In genomic region chrX:167382047-167382853, GRCm38 (mm10) we compare ENCODE assay signal across 8 mouse cellular contexts. TPM values are rescaled to one million over a fixed set of nuclear protein-coding genes. Genes with fewer than 3 reads are reported as not detected.
DNase-seq lines count a peak whose midpoint lies in the region; ATAC-seq and TF ChIP-seq lines count a peak whose summit lies in the region.

Prps2 (minus strand) TSS chrX:167382749.

- TF ChIP-seq CTCF in liver, adult 2 months (IDR thresholded peaks at IDR 0.05; ENCODE audit: low read depth, low read length): no peak

- H3K4me3 ChIP-seq in embryonic facial prominence, embryonic 15.5 days (replicated peaks): peak within 1 kb of the TSS; percentile 57
- peak within 1 kb of the TSS; percentile 57 for H3K4me3 ChIP-seq in kidney, embryonic 14.5 days (ENCODE audit: low read length)
- H3K4me3 ChIP-seq in liver, adult 2 months (ENCODE audit: insufficient read depth, low read depth, low read length): peak within 1 kb of the TSS; percentile 68

- peak within 1 kb of the TSS; percentile 48; the same call in 1 of the 2 replicates for H3K27ac ChIP-seq in embryonic facial prominence, embryonic 15.5 days (replicated peaks)
- peak within 1 kb of the TSS; percentile 55; the same call in 1 of the 2 replicates for H3K27ac ChIP-seq in kidney, embryonic 14.5 days (ENCODE audit: low read depth, low read length)
- 0 out of 2 replicates have a peak within 1 kb of the TSS, but pooled peaks have one; percentile 15 for H3K27ac ChIP-seq in liver, adult 2 months (replicated peaks; ENCODE audit: insufficient read depth, low read depth, low read length)

- no peaks in the 10 kb centered on the region for H3K4me1 ChIP-seq in embryonic facial prominence, embryonic 15.5 days
- no peaks in the 10 kb centered on the region for H3K4me1 ChIP-seq in kidney, embryonic 14.5 days (ENCODE audit: control insufficient read depth, insufficient read depth, low read length)
- H3K4me1 ChIP-seq in liver, adult 2 months (ENCODE audit: control insufficient read depth, insufficient read depth, low read length): peaks cover 3% of the 10 kb centered on the region

- TF ChIP-seq POLR2A in liver, adult 2 months (IDR thresholded peaks at IDR 0.05; ENCODE audit: extremely low read depth, insufficient read depth, low read length): no peak

- ATAC-seq in embryonic facial prominence, embryonic 15.5 days (ENCODE audit: insufficient number of reproducible peaks, low FRiP score, low TSS enrichment, low read depth): peak; percentile 87
- peak; percentile 96 for ATAC-seq in kidney, embryonic 14.5 days (ENCODE audit: low FRiP score, low TSS enrichment)
- no peak for ATAC-seq in monocyte, adult 5-6 weeks (replicated peaks; ENCODE audit: insufficient number of reproducible peaks, low FRiP score, low TSS enrichment, poor library complexity, severe bottlenecking)

- H3K27me3 ChIP-seq in embryonic facial prominence, embryonic 15.5 days: peaks cover 7% of the 10 kb centered on the region
- H3K27me3 ChIP-seq in kidney, embryonic 14.5 days (ENCODE audit: control insufficient read depth, insufficient read depth, low read length): peaks cover 6% of the 10 kb centered on the region; the same call in 1 of the 2 replicates
- no peaks in the 10 kb centered on the region for H3K27me3 ChIP-seq in liver, adult 2 months (ENCODE audit: control insufficient read depth, insufficient read depth, low read length)

- 17% methylated on average over 47 of the region's 47 CpGs for WGBS in embryonic facial prominence, embryonic 15.5 days
- WGBS in kidney, embryonic 14.5 days: 29% methylated on average over 45 of the region's 47 CpGs
- WGBS in liver, adult 2 months: under 1% methylated on average over 43 of the region's 47 CpGs

- peak; percentile 77 for DNase-seq in 416B (ENCODE audit: low read depth)
- peak; percentile 50 for DNase-seq in adrenal gland, postnatal 25 days
- peak; percentile 20 to 25 for DNase-seq in heart, adult 9 months (ENCODE audit: low spot score in 2 of 2)
- DNase-seq in liver, adult 2 months (ENCODE audit: extremely low read depth, low read depth, low spot score): peak; percentile 33
- peak; percentile 36 to 55 for DNase-seq in spleen, postnatal 36 days (ENCODE audit: low spot score in 2 of 2)

- no peaks in the 10 kb centered on the region for H3K9me3 ChIP-seq in embryonic facial prominence, embryonic 15.5 days (replicated peaks)
- no peaks in the 10 kb centered on the region for H3K9me3 ChIP-seq in kidney, embryonic 14.5 days (ENCODE audit: control insufficient read depth, low read length)

- peak within 1 kb of the TSS; percentile 35 for H3K9ac ChIP-seq in embryonic facial prominence, embryonic 15.5 days
- peak within 1 kb of the TSS; percentile 71 for H3K9ac ChIP-seq in kidney, embryonic 14.5 days (ENCODE audit: low read depth, low read length)
- peak within 1 kb of the TSS; percentile 71 for H3K9ac ChIP-seq in liver, adult 2 months (ENCODE audit: low read depth, low read length)

- H3K36me3 ChIP-seq in embryonic facial prominence, embryonic 15.5 days: no peaks in the 10 kb centered on the region
- H3K36me3 ChIP-seq in kidney, embryonic 14.5 days (ENCODE audit: control insufficient read depth, insufficient read depth, low read length): no peaks in the 10 kb centered on the region
- no peaks in the 10 kb centered on the region for H3K36me3 ChIP-seq in liver, adult 2 months (ENCODE audit: control insufficient read depth, insufficient read depth, low read length)

- H3K4me2 ChIP-seq in embryonic facial prominence, embryonic 15.5 days (replicated peaks): peak within 1 kb of the TSS; percentile 64
- peak within 1 kb of the TSS; percentile 59 for H3K4me2 ChIP-seq in kidney, embryonic 14.5 days (replicated peaks; ENCODE audit: low read depth, low read length)

- H3K79me2 ChIP-seq in liver, adult 2 months (ENCODE audit: control insufficient read depth, insufficient read depth, low read length): no peaks in the 10 kb centered on the region

RNA-seq across cellular contexts. Expression of gene Prps2, which starts in this region (rescaled TPM):
- total RNA-seq in adrenal gland, postnatal 25 days (2021): 25.4 and 29.5 TPM in 2 replicates
- 15.3 and 16.3 TPM in 2 replicates for polyA plus RNA-seq in embryonic facial prominence, embryonic 15.5 days (2015; fragmentation: Nextera tagmentation; extraction: Ambion mirVana)
- 21.3 and 35.5 TPM in 2 replicates for polyA plus RNA-seq in kidney, embryonic 14.5 days (2014; fragmentation: Nextera tagmentation; extraction: Ambion mirVana)
- total RNA-seq in liver, adult 2 months (2014; rRNA removed): 11.9 and 12.4 TPM in 2 replicates
- 8.5 and 12.9 TPM in 2 replicates for polyA plus RNA-seq in liver, adult 2 months (2012; rRNA removed)
- total RNA-seq in monocyte, adult 5-6 weeks (2017): 18.4 to 30.6 TPM (median 19.4 TPM) in 3 replicates

Comparison
In these comparisons a context has a peak if more than half of its experiments do, and no peak if none do; other contexts are left out.
1. DNase-seq: peak in every context shown above with its lines; median percentile 77 in 416B; 50 in adrenal gland, postnatal 25 days; 46 in spleen, postnatal 36 days; 33 in liver, adult 2 months; 22 in heart, adult 9 months.